Mouse (Mus musculus) G1E (cell line): Measurements from ENCODE around the gene Mylk.

Source experiments
- GATA1 ChIP-seq: IDR thresholded peaks from 2 replicates; pipeline ENCODE4 v1.6.1; 2012; ENCODE audit warnings: borderline replicate concordance, low read length, inconsistent platforms, mixed read lengths
- TAL1 ChIP-seq: conservative IDR thresholded peaks from 2 replicates; pipeline ENCODE4 v1.6.1; 2012; ENCODE audit warnings: low read depth, low read length, inconsistent platforms, mixed read lengths

- no peak for TF ChIP-seq GATA1
- TF ChIP-seq TAL1, result no peak
Measured at GRCm38 (mm10) chr16:34756991-34757390, 12.0 kb downstream of the Mylk start.
